Mouse (Mus musculus) megakaryocyte progenitor cell, adult 5-6 weeks (primary cell): ENCODE results near the gene Gdi2. TPM values are rescaled to one million over a fixed set of nuclear protein-coding genes. Genes with fewer than 3 reads are reported as not detected.
"Not testable (repeated sequence)": the region's sequence is repeated elsewhere in the genome, so short reads cannot be mapped to it uniquely, and the experiment has no call there.

Experiments
- ATAC-seq: replicated peaks from 2 replicates; pipeline ENCODE4 v1.8.0; 2016; ENCODE audit warnings: mild to moderate bottlenecking, moderate TSS enrichment, inconsistent platforms; ENCODE audit not compliant: poor library complexity
- total RNA-seq, 2 experiments: library from RNA; stranded (forward) in 1 of 2; stranded (reverse) in 1 of 2; fragments of 157-497, 149-512 nt in 1 of 2; fragments of 200-1000 nt in 1 of 2; gene quantifications; 2 replicates each; pipeline versions ENCODE4 v1.2.3 to v1.2.4; 2015 to 2017

Gdi2 gene
- 612 and 668 TPM in 2 replicates for total RNA-seq (2015)
- total RNA-seq (2017) = 469 and 501 TPM in 2 replicates

DNA sequence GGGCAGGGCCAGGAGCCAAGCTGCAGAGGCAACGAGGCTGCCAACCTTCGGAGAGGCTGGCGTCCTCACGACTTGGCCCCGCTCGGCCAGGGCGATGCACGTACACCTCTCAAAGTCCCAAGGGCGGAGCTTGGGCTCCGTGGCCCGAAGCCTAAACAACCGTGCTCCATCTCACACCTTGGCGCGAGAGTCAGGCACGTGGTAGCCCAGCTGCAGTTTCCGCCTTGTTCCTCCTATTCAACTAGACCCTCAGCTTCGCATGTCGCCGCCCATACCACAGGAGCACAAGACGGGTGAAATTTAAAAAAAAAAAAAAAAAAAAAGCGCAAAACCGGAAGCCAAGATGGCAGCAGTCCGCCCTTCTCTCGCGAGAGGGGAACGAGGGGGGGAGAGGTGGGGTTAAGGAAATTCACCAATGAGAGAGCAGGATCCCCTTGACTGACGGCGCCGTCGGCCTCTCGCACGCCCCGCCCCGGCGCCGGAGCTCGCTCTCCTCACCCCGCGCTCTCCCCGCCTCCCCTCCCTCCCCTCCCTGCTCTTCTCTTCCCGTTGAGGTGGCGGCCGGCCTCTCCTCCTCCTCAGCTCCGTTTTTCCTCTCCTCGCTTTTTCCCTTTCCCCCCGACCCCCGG, at the start of gene Gdi2:
TSS of gene Gdi2 (plus strand) at position 470 of the 629 bp plus-strand sequence.
- peak; percentile 84 for ATAC-seq

DNA sequence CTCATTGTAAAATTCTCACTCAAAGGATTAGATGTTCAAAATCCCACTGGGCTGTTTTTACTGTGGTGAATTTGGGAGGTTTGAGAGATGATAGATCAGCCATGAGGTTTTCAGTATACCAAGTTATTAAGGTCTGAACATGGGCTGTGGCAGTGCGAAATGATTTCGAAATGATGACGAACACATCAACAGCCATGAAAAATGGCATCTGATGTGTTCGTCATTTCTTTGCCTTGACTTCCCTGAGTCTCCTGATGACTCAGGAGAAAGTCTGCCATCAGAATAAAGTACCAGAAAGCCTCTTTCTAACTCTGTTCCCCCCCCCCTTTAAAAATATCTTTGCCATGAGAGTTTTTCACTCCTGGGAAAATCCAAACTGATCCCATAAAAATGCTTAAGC, 42.3 kb upstream of the Gdi2 start:
- ATAC-seq = no peak

DNA sequence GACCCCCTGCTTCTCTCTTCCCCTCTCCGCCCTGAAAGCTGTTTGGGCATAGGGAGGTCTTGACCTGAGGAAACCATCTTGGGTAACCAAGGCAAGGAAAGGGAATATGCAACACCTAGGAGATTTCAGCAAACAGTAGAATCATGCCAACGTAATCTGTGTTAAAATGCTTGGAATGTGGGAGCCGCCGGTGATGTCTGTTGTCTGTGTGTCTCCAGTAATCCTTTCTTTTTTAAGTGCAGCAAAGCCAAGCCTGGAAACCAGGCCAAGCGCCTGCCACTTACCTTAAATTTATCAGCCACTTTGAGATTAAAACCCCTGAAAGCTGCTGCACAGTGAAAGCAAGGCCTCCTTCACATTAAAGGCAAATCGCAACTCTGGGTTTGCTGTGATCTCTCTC, 36.8 kb upstream of the Gdi2 start:
- ATAC-seq = not testable (repeated sequence)

DNA sequence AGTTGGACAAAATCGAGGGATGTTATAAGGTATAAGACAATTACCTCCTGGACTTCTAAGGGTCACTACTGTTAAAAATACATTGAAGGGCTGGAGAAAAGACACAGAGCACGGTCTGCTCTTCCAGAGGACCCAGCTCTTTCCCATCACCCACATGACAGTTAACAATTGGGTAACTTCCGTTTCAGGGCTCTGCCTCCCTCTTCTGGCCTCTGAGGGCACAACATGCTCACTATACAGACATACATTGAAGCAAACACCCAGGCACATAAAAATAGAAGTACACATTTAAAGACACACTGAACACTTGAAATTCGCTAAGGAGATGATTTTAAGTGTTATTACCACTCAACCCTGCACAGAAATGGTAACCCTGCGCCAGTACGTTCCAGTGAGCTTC, 22.5 kb upstream of the Gdi2 start:
- ATAC-seq = peak; percentile 63

DNA sequence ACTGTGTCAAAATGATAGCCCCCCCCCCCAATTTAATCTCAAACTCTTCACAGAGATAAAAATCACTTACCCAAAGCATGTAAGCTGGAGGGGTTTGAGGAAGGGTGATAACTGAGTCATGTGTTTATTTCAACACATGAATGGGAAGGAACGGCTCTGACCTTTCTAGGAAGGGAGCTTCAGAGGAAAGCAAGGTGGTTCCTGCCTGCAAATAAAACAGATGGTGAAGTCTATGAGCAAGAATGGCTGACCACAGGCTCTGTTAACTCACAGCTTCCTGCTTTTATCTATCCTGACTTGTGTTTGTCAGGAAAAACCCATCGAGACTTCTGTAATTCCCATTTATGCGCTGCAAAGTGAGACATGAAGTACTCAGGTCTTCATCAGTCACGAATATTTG, 18.5 kb upstream of the Gdi2 start:
- ATAC-seq = peak; percentile 60

DNA sequence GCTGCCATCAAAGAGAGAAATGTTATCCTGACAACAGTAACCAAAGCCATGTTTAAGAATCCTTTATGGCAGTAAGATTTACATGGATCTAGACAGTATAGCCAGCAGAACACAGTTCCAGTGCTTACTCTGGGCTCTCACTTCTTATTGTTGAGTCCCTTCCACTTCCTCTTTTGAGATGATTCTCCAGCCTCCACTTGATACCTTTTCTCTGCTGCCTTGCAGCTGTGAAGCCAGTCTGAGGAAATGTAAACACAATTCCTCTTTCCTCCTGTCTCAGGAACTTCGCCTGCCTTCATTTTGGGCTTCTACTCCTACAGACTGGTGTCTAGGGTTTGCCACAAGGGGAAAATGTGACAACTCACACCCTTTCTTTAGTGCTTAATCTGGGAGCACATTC, 17.9 kb upstream of the Gdi2 start:
- ATAC-seq = peak; percentile 62

DNA sequence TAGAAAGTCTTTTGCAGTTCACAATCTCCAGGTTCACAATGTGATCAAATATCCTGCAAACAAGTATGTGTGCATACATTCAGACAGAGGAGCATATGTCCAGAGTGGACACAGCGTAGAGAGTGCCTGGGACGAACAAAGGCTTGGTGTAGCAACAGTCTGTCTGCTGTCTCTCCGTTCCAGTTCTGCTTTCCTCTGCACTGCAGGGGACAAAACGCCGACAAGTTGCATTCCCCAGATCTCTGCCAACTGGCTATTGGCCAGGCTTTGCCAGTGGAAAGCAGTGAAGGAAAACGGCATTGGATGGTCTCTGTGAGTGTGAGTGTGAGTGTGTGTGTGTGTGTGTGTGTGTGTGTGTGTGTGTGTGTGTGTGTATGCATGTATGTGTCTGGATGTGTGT, 14.4 kb upstream of the Gdi2 start:
- ATAC-seq = peak; percentile 47

DNA sequence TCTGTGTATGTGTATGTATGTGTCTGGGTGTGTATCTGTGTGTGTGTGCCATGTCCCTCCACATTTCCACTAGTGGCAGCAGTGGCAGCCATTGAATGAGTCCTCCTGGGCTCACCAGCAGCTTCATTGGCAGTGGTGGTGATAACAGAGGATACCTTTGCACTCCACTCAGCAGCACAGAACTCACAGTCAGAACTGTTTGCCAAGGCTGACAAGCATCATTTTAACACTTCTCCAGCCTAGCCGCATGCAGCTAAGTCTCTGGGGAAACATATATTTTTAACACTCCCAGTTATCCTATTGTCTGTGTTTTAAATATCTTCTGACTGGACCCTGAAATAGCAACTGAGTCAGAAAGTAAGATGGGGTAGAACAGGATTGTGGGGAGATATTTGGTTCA, 13.9 kb upstream of the Gdi2 start:
- ATAC-seq = no peak

DNA sequence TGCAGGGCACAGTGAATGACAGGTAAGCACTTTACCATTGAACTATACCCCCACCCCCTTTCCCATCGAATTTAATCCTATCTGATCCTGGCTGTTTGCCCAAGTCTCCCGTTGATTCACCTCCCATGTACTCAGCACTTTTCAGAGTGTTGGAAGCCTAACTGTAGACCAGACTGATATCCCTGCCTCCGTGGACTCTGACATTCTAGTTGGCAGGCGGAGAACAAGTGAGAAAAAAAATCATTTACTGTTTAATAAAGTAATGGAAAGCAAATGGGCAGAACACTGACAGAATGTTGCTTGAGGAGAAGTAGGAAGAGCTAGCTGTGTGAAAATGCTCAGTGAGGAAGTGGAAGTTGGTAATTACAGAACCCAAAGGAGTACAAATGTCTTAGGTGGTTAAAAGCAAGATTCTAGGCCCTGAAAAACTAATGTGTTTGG, 12.2 kb upstream of the Gdi2 start:
- peak; percentile 33 for ATAC-seq

DNA sequence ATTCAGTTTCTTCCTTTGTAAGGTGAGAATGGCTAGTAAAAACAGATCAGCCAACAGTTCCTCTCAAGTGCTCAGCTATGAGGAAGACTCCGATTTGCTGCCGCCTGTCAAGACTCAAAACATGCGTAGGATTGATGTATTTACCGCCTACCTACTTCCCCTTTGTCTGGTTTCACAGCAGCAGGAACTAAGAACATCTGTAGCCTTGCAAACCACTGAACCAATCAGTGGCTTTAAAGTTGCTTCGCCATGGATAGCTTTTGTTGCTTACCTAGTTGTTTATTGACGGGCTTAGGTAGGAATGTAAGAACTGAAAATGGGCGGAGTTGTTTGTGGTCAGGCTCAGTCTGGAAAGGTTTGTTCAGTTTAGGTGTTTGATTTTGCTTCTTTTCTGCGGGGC, 11.5 kb upstream of the Gdi2 start:
- peak; percentile 89 for ATAC-seq

DNA sequence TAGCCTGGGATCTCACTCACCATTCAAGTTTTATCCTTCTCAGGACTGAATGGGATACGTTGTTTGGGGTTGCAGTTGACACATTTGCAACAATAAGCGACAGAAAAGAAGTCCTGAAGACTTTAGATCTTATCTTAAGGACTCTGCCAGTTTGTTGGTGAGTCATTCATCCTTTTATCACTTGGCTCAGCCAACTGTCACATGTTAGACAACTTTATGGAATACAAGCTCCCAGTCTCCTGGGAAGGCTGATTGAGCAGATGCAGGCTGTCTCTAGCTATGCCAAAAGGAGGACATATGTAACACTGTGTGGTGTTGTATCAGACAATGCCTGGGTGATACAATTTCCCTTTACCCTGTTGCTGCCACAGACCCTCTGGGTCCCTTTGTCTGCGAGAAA, 7.4 kb upstream of the Gdi2 start:
- no peak for ATAC-seq

DNA sequence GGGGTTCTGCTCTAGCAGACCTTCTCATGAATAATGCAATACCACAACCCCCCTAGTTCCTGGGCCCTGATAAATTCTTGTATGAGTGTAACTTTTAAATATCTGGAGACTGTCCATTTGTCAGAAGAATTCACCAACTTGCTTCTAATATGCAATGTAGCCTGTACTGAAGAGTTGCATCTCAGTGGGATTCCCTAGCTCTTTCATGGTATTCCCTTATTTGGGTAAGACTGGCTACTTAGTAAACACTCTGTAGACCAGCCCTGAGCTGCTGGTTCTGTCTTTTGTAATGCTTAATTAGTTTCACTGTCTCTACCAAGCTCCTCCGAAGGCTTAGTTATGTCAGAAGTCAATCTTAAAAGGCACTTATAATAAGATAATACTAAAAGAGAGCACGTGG, 6.7 kb upstream of the Gdi2 start:
- ATAC-seq = not testable (repeated sequence)

DNA sequence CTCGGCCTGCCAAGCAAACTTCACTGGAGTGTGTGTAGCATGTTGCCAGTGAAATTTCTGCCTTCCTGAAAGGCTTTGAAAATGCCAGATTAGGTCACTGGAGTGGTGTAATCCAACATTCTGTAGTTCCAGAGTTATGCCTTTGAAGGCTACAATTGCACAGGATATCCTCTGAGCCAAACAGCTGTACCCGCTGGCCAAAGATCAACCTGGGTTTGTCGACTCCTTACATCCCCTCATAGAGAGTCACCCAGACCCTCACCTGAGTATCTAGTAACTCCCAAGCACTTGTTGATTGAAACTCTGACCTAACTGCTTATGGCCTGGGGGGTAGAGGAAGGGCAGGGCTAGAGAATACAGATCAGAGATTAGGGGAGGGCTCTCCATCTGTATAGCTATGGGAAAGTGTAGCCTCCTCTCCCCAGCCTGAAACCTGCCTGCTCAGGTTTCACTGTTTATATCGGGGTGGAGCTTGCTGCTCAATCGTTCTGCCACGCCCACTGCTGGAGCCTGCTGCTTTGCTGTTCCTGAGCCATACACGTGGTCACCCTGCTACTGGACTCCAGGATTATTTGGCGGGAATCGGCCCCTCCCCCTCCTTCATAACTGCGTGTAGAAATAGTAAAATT, 6.1 kb upstream of the Gdi2 start:
- ATAC-seq = 0 out of 2 replicates have a peak, but pooled peaks have one; percentile 41

DNA sequence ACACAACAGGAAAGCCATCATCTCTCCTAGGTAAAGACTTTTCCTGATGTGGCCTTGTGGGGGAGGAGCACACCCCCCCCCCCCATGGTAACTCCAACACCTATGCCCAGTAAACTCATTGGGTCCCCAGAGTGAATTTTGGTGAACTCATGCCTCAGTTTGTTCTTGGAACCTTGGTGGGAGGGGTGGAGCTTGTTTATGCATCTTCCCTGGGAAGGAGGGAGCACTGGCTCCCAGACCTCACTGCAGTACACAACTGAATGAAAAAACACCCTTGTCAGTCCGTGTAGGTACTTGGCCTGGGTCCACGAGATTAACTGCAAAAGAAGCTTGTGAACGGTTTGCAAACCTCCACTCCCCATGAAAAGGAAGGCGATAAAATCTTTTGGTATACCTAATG, 5.4 kb upstream of the Gdi2 start:
- ATAC-seq = no peak

DNA sequence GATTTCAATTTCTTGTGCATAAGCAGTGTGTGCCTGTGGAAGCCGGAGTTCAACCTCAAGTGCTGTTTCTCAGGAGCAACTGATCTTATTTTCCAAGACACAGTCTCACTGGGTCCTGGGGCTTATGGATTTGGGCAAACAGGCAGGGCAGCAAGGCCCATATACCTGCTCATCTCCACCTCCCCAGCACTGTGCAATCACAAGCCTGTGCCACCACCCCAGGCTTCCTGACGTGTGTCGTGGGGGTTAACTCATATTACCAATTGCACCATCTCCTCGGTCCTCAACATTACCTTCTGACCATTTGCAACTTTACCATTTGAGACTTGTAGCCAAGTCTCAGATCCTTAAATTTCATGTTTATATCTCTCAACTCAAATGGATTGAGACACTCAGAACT, 3.7 kb upstream of the Gdi2 start:
- ATAC-seq = no peak

DNA sequence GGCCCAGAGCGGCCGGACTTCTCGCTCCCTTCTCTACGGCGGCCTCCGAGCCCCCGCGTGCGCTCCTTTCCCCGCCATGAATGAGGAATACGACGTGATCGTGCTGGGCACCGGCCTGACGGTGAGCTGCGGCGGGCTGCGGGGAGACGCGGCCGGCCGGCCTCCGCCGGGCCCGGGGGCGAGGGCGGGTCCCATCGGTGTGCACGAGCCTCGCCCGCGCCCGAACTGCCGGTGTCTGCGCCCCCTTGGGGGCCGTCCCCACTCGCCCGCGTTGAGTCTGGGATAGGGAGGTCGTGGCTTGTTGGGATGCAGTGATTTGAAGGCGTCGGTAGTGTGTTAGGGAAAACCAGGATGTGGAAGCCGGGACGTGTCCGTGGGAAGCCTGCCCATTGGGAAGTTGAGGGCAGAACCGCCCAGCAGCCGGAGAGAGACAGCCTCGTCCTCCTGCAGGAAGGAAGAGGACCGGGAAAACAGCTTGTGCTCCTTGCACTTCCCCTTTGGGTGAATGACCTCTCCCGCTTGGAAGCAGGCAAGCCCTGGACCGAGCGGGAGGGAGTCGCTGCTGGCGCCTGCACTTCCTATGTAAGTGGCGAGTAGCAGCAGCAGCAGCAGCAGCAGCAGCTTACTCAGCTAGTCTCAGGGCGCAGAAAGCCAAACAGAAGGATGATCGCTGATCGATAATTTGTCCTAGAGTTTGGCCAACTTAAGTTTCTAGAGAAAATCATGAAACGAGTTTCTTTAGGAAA, 533 bp downstream of the Gdi2 start:
- ATAC-seq = peak; percentile 13

DNA sequence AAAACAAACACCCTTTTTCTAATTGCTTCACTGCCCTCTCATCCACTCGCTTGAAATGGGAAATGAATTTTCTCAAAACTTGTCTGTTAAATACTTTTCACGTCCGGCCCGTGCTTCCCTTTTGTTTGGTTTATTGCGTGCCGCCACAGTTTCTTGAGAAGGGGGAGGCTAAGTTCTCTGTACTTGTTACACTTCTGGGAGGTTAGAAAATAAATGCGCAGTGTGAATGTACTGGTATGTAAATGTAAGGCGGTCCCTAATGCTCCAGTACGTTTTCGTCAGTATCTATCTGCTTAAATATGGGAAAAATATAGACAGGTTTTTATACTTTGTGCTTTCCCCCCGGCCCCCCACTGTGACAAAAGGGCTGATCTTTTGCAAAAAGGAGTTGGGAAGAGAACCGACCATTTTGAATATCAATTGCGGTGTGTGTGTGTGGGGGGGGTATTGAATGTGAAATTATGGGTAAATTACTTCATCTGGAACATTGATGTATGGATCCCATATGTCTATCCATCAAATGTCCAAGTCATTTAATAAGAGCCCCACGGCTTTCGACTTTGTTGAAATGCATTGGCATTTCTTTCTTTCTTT, 1.2 kb downstream of the Gdi2 start:
- no peak for ATAC-seq

DNA sequence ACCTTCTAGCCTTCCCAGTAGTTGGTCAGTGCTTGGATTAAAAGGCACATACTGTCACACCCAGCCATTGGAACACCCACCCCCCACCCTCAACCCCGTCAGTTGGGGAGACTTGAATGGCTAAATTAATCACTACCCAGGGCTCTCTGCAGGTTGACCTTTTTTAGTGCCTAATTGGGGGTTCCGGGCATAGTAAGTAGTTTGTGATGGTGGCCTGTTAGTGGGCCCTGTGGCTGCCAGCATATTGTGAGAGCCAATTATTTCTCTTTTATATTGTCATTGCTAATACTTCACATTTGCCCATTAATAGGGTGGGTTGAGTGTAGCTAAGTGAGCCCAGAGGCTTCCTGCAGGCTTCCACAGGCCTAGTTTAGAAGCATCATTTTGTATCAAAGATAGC, 2.3 kb downstream of the Gdi2 start:
- no peak for ATAC-seq

DNA sequence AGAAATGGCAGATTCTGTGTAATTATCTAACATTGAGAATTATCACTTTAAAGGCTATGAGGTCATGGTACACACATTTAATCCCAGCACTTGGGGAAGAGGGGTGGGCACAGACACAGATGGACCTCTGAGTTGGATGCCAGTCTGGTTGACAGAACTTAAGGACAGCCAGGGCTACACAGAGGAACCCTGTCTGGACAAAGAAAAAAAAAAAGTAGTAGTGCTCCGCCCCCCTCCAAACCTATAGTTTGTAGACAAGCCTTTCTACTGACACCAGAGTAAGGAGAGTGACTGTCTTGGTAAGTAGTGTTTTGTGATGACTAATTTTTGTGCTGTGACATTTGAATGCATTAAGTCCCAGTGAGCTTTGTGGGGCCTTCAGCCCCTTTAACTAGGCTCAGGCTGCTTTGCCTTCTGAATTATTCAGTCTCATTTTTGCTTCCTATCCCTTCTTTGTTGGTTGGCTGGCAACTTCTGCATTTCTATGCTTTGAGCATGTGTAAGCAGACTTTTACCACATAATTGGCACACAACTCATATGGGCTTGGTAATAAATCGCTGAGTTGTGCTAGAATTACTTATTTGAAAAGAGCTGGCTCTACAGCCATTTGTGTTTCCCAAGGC, 3.4 kb downstream of the Gdi2 start:
- peak; percentile 29 for ATAC-seq

DNA sequence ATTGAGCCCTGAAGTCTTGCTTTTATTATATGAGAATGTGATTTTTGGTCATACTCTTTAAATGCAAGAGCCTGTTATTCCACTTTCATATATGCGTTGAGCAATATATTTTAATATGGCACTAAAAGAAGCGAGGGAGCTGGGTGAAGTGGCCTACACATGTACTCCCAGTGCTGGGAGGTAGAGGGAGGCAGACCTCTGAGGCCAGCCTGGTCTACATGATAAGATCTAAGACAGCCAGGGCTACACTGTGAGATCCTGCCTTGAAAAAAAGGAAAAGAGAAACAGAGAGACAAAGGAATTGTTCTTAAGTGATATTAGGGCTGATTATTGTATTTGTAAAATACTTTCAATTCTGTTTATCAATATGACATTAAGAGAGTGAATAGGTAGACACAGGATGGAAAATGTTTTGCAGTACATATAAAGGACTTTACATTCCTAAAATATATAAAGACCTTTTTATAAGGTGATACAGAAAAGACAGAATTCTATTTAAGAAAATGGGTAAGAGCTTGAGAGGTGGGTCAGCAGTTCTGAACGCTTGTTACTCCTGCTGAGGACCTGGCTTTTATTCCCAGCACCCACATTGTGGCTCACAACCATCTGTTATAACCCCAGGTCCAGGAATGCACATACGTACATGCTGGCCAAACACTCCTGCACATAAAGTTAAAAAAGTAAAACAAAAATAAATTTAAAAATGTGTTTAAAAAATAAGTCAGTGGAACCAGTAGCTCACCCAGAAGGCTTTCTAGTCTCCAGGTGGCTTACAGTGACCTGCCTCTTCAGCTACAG, 6.4 kb downstream of the Gdi2 start:
- peak; percentile 36; the same call in 1 of the 2 replicates for ATAC-seq
